Mouse (Mus musculus) gastrocnemius, adult 2 months (tissue): ENCODE results near the gene Anks6. TPM values are rescaled to one million over a fixed set of nuclear protein-coding genes. Genes with fewer than 3 reads are reported as not detected.
"Not testable (repeated sequence)": the region's sequence is repeated elsewhere in the genome, so short reads cannot be mapped to it uniquely, and the experiment has no call there.

Experiments
- DNase-seq: peaks from one replicate; pipeline ENCODE4 v3.0.0; 2022
- H3K27ac ChIP-seq: fragments of 200-600 bp; 2 replicates; pipeline ENCODE4 v1.8.1; 2022; ENCODE audit warnings: mild to moderate bottlenecking
- H3K4me3 ChIP-seq: fragments of 200-600 bp; 2 replicates; pipeline ENCODE4 v1.8.1; 2022; ENCODE audit warnings: mild to moderate bottlenecking, moderate library complexity
- CTCF ChIP-seq: fragments of 200-600 bp; IDR thresholded peaks from 2 replicates; pipeline ENCODE4 v1.8.1; 2022; ENCODE audit warnings: antibody characterized with exemption, mild to moderate bottlenecking, moderate library complexity
- intact Hi-C: fragments of 180-260 bp; cut with DNase I; formaldehyde crosslinking; loops from one replicate; pipeline ENCODE4 v1.15.1; 2025
- total RNA-seq, 2 experiments: library from RNA; stranded (reverse); gene quantifications; 2 replicates each; pipeline ENCODE4 v1.2.3; 2021

The Anks6 gene
- total RNA-seq, 2 experiments from 2014 or later = 1.4 to 1.8 TPM

DNA sequence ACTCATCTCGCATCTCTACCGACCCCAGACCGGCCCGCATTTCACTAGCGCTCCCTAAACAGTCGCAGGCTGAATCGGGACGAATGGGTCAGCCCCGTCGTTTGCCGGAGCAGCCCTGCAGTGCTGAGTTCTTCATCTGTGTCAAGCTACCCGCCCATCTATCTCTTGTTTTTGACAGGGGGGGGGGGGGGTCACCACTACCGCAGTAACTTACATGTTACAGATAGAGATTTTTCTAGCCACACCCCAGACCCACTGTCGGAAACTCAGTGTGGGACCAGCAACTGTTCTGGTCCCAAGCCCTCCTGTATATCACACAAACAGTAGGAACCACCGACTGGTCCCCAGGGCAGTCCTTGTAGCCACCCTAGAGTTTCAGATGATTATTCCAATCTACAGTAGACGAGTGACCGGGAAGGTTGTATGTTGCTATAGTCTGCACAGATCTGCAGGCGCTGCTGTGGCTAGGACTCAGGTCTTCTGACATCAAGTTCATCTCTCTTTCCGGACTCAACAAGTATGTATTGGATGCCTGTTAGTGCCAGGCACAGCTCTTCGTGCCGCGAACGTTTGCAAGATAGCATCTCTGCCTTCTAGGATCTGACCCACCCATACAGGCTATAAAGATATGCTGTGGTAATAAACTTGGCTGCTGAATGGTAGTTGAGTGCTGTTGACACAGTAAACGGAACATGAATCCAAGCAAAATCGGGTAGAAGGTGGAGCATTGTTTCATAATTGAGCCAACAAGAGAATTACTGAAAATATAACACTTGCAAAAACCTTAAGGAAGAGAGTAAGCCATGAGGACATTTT is 491 bp upstream of the Anks6 start:
- H3K27ac ChIP-seq = peak overlapping the region; percentile 83
- DNase-seq = no peak
- intact Hi-C loops = loop anchor here (10.0 kb wide), 1 partner anchor 443 kb away; no protein-coding TSS in a partner anchor
- no peak for TF ChIP-seq CTCF
- H3K4me3 ChIP-seq = peak overlapping the region; percentile 89

- intact Hi-C loops = loop anchor here (10.0 kb wide), 1 partner anchor 441 kb away; no protein-coding TSS in a partner anchor
- Histone ChIP-seq H3K4me3 (no peak overlapping the region), H3K27ac (no peak overlapping the region)
- no peak for TF ChIP-seq CTCF
- no peak for DNase-seq
Observed at GRCm38 (mm10) chr4:47055570-47056080, 1.6 kb downstream of the Anks6 start.

GRCm38 (mm10) chr4:47055170-47055569 is 2.1 kb downstream of the Anks6 start:
- H3K27ac ChIP-seq, DNase-seq, H3K4me3 ChIP-seq: not testable (repeated sequence)
- intact Hi-C loops = loop anchor here (10.0 kb wide), 1 partner anchor 440 kb away; no protein-coding TSS in a partner anchor

DNA sequence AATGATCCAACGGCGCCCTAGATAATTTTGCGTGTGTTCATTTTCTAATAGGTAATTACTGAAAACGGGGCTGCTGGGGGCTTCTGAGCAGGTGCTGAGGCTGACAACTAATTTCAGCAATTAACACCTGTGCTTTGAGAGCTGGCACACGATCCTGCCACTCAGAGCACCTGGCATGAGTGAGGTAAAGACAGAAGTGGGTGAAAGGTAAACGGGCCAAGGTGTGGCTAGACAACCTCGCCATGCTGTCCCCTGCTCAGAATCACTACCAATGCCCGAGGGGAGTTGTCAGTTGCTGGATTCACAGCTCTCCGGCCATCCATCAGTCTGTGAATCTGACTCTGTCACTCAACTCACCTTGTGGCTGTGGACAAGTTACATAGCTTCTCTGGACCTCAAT is 5.3 kb downstream of the Anks6 start:
- no peak overlapping the region for H3K4me3 ChIP-seq
- intact Hi-C loops = loop anchor here (10.0 kb wide), 1 partner anchor 437 kb away; no protein-coding TSS in a partner anchor
- no peak for DNase-seq
- H3K27ac ChIP-seq = no peak overlapping the region
- no peak for TF ChIP-seq CTCF

- no peak for TF ChIP-seq CTCF
- no peak for DNase-seq
- Histone ChIP-seq H3K27ac (no peak overlapping the region), H3K4me3 (no peak overlapping the region)
- intact Hi-C loops = loop anchor here (10.0 kb wide), 1 partner anchor 436 kb away; no protein-coding TSS in a partner anchor
Observed at GRCm38 (mm10) chr4:47050642-47051381, 6.4 kb downstream of the Anks6 start.

GRCm38 (mm10) chr4:47050167-47050566 is 7.1 kb downstream of the Anks6 start:
- intact Hi-C loops = loop anchor here (10.0 kb wide), 1 partner anchor 435 kb away; no protein-coding TSS in a partner anchor
- DNase-seq = peak; percentile 89
- no peak overlapping the region for H3K27ac ChIP-seq

GRCm38 (mm10) chr4:47049216-47049615 is 8.0 kb downstream of the Anks6 start:
- intact Hi-C loops = loop anchor here (10.0 kb wide), 1 partner anchor 214 kb away; no protein-coding TSS in a partner anchor
- DNase-seq = no peak
- Histone ChIP-seq H3K4me3 (no peak overlapping the region), H3K27ac (no peak overlapping the region)
- no peak for TF ChIP-seq CTCF

More at GRCm38 (mm10) chr4:47050167-47050566, 7.1 kb downstream of the Anks6 start:
- H3K4me3 ChIP-seq = no peak overlapping the region
- no peak; the same call in none of the 2 replicates for TF ChIP-seq CTCF

DNA sequence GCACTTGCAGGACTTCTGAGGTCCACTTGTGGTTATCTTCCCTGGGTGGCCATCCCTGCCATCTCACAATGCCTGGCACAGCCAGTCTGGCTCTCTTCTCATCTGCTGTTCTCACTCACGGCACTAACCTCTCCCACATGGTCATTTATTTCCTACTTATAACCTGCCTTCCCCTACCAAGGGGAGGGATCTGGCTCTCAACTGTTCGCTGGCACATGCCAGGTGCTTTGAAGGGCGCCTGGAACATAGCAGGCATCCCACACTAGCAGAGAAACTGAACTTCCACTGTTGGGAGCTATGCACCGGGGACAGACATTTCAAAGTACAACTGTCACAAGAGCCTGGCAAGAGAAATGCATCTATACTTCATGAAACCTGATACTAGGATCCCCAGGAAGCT is 9.5 kb downstream of the Anks6 start:
- intact Hi-C loops = loop anchor here (10.0 kb wide), 1 partner anchor 213 kb away; no protein-coding TSS in a partner anchor
- no peak for DNase-seq

GRCm38 (mm10) chr4:47046974-47047373 is 10.3 kb downstream of the Anks6 start:
- DNase-seq = peak; percentile 50
- H3K4me3 ChIP-seq = no peak overlapping the region
- no peak overlapping the region for H3K27ac ChIP-seq
- peak; percentile 51 for TF ChIP-seq CTCF
- intact Hi-C loops = loop anchor here (10.0 kb wide), 1 partner anchor 212 kb away; no protein-coding TSS in a partner anchor

More for the DNA sequence above, 9.5 kb downstream of the Anks6 start:
- no peak overlapping the region for H3K4me3 ChIP-seq
- no peak for TF ChIP-seq CTCF
- H3K27ac ChIP-seq = no peak overlapping the region

DNA sequence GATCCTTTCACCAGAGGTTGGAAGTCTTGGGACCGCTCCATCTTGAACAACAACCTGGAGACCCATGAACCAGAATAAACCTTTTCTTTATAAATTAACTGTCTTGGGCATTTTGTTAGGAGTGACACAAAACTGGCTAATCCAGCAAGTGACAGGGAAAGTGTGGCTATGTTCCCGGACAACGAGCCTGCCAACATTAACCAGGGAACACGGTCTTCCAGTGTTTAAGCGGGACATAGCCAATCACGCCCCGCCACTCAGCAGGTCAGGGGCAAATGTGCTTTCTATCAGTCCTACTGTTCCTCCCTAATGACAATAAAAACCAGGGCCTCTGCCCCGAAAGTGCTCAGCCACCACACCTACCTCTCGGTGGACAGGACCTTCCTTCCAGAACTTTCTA is 13.4 kb downstream of the Anks6 start:
- no peak overlapping the region for H3K4me3 ChIP-seq
- no peak for TF ChIP-seq CTCF
- no peak overlapping the region for H3K27ac ChIP-seq
- intact Hi-C loops = loop anchor here (10.0 kb wide), 1 partner anchor 209 kb away; no protein-coding TSS in a partner anchor
- DNase-seq = peak; percentile 73

DNA sequence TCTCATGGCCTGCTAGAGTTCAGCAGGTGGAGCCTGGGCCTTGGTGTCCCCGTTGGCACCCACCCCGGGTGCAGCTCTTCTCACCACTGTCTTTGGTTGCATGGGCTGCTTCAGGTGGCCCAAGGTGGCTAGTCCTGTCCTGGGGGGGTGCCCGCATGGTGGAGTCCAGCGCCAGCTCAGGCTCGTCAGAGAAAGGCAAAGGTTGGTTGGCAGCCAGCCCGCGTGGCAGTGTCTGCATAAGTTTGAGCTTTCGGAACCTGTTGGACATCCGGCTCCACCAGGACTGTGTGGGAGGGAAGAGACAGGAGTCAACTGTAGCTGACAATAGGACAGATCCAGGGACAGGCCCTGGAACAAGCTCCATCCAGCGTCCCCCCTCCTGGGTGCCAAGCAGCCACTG is 17.6 kb downstream of the Anks6 start:
- no peak for TF ChIP-seq CTCF
- no peak for DNase-seq
- H3K27ac ChIP-seq = no peak overlapping the region
- intact Hi-C loops = no loop called here
- no peak overlapping the region for H3K4me3 ChIP-seq

- peak; percentile 86 for TF ChIP-seq CTCF
- H3K4me3 ChIP-seq = no peak overlapping the region
- intact Hi-C loops = loop anchor here (1.0 kb wide), 1 partner anchor 348 kb away; no protein-coding TSS in a partner anchor
- peak; percentile 84 for DNase-seq
- H3K27ac ChIP-seq = peak overlapping the region; percentile 17; the same call in 1 of the 2 replicates
Observed at GRCm38 (mm10) chr4:47037321-47037657, 19.9 kb downstream of the Anks6 start.
